Mouse (Mus musculus) liver, embryonic 13.5 days (tissue): Measurements from ENCODE around the gene Igf2bp3. TPM values are rescaled to one million over a fixed set of nuclear protein-coding genes. Genes with fewer than 3 reads are reported as not detected.

ENCODE experiments used
- ATAC-seq: fragments of 200-750 bp; cut with Nextera tagmentation; 2 replicates; pipeline ENCODE4 v1.8.0; 2017; ENCODE audit warnings: low read depth, mild to moderate bottlenecking, moderate number of reproducible peaks, moderate library complexity
- DNase-seq: peaks from one replicate; pipeline ENCODE4 v3.0.0; 2022
- H3K27ac ChIP-seq: fragments of 300-500 bp; sonication (generic); 2 replicates; pipeline ENCODE4 v1.5.1; 2015; ENCODE audit warnings: moderate library complexity, mild to moderate bottlenecking, inconsistent platforms
- H3K27me3 ChIP-seq: fragments of 300-500 bp; sonication (generic); 2 replicates; pipeline ENCODE4 v1.6.1; 2015; ENCODE audit warnings: mild to moderate bottlenecking, inconsistent platforms
- H3K36me3 ChIP-seq: fragments of 300-500 bp; sonication (generic); 2 replicates; pipeline ENCODE4 v1.6.1; 2015; ENCODE audit warnings: mild to moderate bottlenecking, inconsistent platforms
- H3K4me1 ChIP-seq: fragments of 300-500 bp; sonication (generic); replicated peaks from 2 replicates; pipeline ENCODE4 v1.6.1; 2015; ENCODE audit warnings: inconsistent platforms
- H3K4me2 ChIP-seq: fragments of 300-500 bp; sonication (generic); 2 replicates; pipeline ENCODE4 v1.6.1; 2015; ENCODE audit warnings: inconsistent platforms, mild to moderate bottlenecking, moderate library complexity
- H3K4me3 ChIP-seq: fragments of 300-500 bp; sonication (generic); replicated peaks from 2 replicates; pipeline ENCODE4 v1.5.1; 2015; ENCODE audit warnings: mild to moderate bottlenecking, inconsistent platforms
- H3K9ac ChIP-seq: fragments of 300-500 bp; sonication (generic); 2 replicates; pipeline ENCODE4 v1.6.1; 2015; ENCODE audit warnings: mild to moderate bottlenecking, inconsistent platforms
- H3K9me3 ChIP-seq: fragments of 300-500 bp; sonication (generic); replicated peaks from 2 replicates; pipeline ENCODE4 v1.6.1; 2016; ENCODE audit warnings: inconsistent platforms
- WGBS: fragments of 180-500 bp; shearing (Covaris S2); methylation state at CpG from one replicate; pipeline ENCODE4 v1.1.7; 2015; ENCODE audit not compliant: insufficient replicate concordance; 5-methylcytosine and 5-hydroxymethylcytosine counted together
- polyA plus RNA-seq: library from polyadenylated mRNA; unstranded; fragments of >200 nt; fragmentation: Nextera tagmentation; extraction: Ambion mirVana; gene quantifications from 2 replicates; pipeline ENCODE4 v1.2.1, GENCODE M21; 2015

Gene Igf2bp3
- polyA plus RNA-seq, 1 experiment from 2014 or later, result 21.4 TPM

GRCm38 (mm10) chr6:49097596-49098110 is 117.1 kb downstream of the Igf2bp3 start:
- DNase-seq (no peak), ATAC-seq (no peak)
- Histone ChIP-seq H3K4me3 (no peak overlapping the region), H3K27ac (no peak overlapping the region; the same call in 1 of the 2 replicates), H3K9ac (no peak overlapping the region), H3K4me2 (no peak overlapping the region), H3K4me1 (peaks cover 16% of the 10 kb centered on the region), H3K9me3 (no peaks in the 10 kb centered on the region), H3K27me3 (no peaks in the 10 kb centered on the region), H3K36me3 (peaks cover 57% of the 10 kb centered on the region)
- 76% methylated on average over 5 of the region's 5 CpGs for WGBS

GRCm38 (mm10) chr6:49096933-49097461 is 117.8 kb downstream of the Igf2bp3 start:
- no peaks in the 10 kb centered on the region for H3K9me3 ChIP-seq
- DNase-seq, result no peak
- 80% methylated on average over 13 of the region's 13 CpGs for WGBS
- H3K27ac ChIP-seq, result no peak overlapping the region
- H3K36me3 ChIP-seq, result peaks cover 55% of the 10 kb centered on the region
- H3K4me3 ChIP-seq, result no peak overlapping the region
- H3K4me1 ChIP-seq, result peaks cover 16% of the 10 kb centered on the region
- H3K4me2 ChIP-seq, result no peak overlapping the region
- H3K27me3 ChIP-seq, result no peaks in the 10 kb centered on the region
- H3K9ac ChIP-seq, result no peak overlapping the region
- no peak for ATAC-seq

GRCm38 (mm10) chr6:49096421-49096820 is 118.3 kb downstream of the Igf2bp3 start:
- no peak overlapping the region for H3K9ac ChIP-seq
- H3K4me2 ChIP-seq, result no peak overlapping the region
- H3K36me3 ChIP-seq, result peaks cover 59% of the 10 kb centered on the region
- no peak overlapping the region for H3K4me3 ChIP-seq
- 81% methylated on average over 7 of the region's 7 CpGs for WGBS
- no peak for DNase-seq
- H3K27ac ChIP-seq, result no peak overlapping the region
- H3K9me3 ChIP-seq, result no peaks in the 10 kb centered on the region
- no peak for ATAC-seq
- no peaks in the 10 kb centered on the region for H3K27me3 ChIP-seq
- H3K4me1 ChIP-seq, result peaks cover 16% of the 10 kb centered on the region

- Histone ChIP-seq H3K27me3 (no peaks in the 10 kb centered on the region), H3K9me3 (no peaks in the 10 kb centered on the region), H3K4me1 (peaks cover 10% of the 10 kb centered on the region), H3K4me3 (no peak overlapping the region), H3K27ac (no peak overlapping the region), H3K36me3 (peaks cover 73% of the 10 kb centered on the region), H3K4me2 (no peak overlapping the region), H3K9ac (no peak overlapping the region)
- DNase-seq (no peak), ATAC-seq (no peak)
- WGBS, result 75% methylated on average over 10 of the region's 10 CpGs
Measured at GRCm38 (mm10) chr6:49094968-49095367, 119.8 kb downstream of the Igf2bp3 start.

- no peak overlapping the region for H3K4me2 ChIP-seq
- DNase-seq (no peak), ATAC-seq (no peak)
- no peak overlapping the region for H3K27ac ChIP-seq
- WGBS, result 86% methylated on average over 4 of the region's 4 CpGs
- no peaks in the 10 kb centered on the region for H3K9me3 ChIP-seq
- H3K4me1 ChIP-seq, result peaks cover 4% of the 10 kb centered on the region
- H3K36me3 ChIP-seq, result peaks cover 65% of the 10 kb centered on the region
- no peak overlapping the region for H3K9ac ChIP-seq
- H3K27me3 ChIP-seq, result no peaks in the 10 kb centered on the region
- no peak overlapping the region for H3K4me3 ChIP-seq
Measured at GRCm38 (mm10) chr6:49083008-49083407, 131.7 kb downstream of the Igf2bp3 start.

- H3K4me3 ChIP-seq, result no peak overlapping the region
- H3K9ac ChIP-seq, result no peak overlapping the region
- no peak overlapping the region for H3K27ac ChIP-seq
- DNase-seq, result no peak
- WGBS, result 76% methylated on average over 1 of the region's 1 CpGs
- H3K36me3 ChIP-seq, result peaks cover 36% of the 10 kb centered on the region
- no peak overlapping the region for H3K4me2 ChIP-seq
- H3K27me3 ChIP-seq, result no peaks in the 10 kb centered on the region
- H3K4me1 ChIP-seq, result peaks cover 25% of the 10 kb centered on the region
- no peak for ATAC-seq
- H3K9me3 ChIP-seq, result no peaks in the 10 kb centered on the region
Measured at GRCm38 (mm10) chr6:49079313-49079712, 135.4 kb downstream of the Igf2bp3 start.

GRCm38 (mm10) chr6:49077894-49078293 is 136.9 kb downstream of the Igf2bp3 start:
- Histone ChIP-seq H3K4me3 (no peak overlapping the region), H3K27me3 (no peaks in the 10 kb centered on the region), H3K4me2 (no peak overlapping the region), H3K9me3 (no peaks in the 10 kb centered on the region), H3K9ac (no peak overlapping the region), H3K4me1 (peaks cover 32% of the 10 kb centered on the region), H3K36me3 (peaks cover 22% of the 10 kb centered on the region), H3K27ac (no peak overlapping the region)
- DNase-seq, result no peak
- 60% methylated on average over 2 of the region's 2 CpGs for WGBS
- no peak for ATAC-seq

- Histone ChIP-seq H3K27ac (peak overlapping the region; percentile 71), H3K27me3 (no peaks in the 10 kb centered on the region), H3K4me1 (peaks cover 32% of the 10 kb centered on the region), H3K4me3 (peak overlapping the region; percentile 84), H3K36me3 (0 out of 2 replicates have a peak, but pooled peaks cover 3% of the 10 kb centered on the region), H3K9ac (peak overlapping the region; percentile 88), H3K9me3 (no peaks in the 10 kb centered on the region), H3K4me2 (peak overlapping the region; percentile 89)
- WGBS, result under 1% methylated on average over 19 of the region's 19 CpGs
- DNase-seq, result peak; percentile 23
- ATAC-seq, result peak; percentile 51
Measured at GRCm38 (mm10) chr6:49074117-49074490, 140.7 kb downstream of the Igf2bp3 start.

- peak; percentile 95 for ATAC-seq
Measured at GRCm38 (mm10) chr6:49073304-49074116, 141.2 kb downstream of the Igf2bp3 start, which contains the start of gene Malsu1. TSS of gene Malsu1 (plus strand) at chr6:49073795.

GRCm38 (mm10) chr6:49068361-49068760 is 146.4 kb downstream of the Igf2bp3 start:
- no peaks in the 10 kb centered on the region for H3K36me3 ChIP-seq
- no peak overlapping the region for H3K4me3 ChIP-seq
- H3K9ac ChIP-seq, result no peak overlapping the region
- H3K27ac ChIP-seq, result no peak overlapping the region
- DNase-seq (no peak), ATAC-seq (no peak)
- no peaks in the 10 kb centered on the region for H3K27me3 ChIP-seq
- 23% methylated on average over 4 of the region's 4 CpGs for WGBS
- no peak overlapping the region for H3K4me2 ChIP-seq
- no peaks in the 10 kb centered on the region for H3K9me3 ChIP-seq
- peaks cover 4% of the 10 kb centered on the region; the same call in 1 of the 2 replicates for H3K4me1 ChIP-seq

More at GRCm38 (mm10) chr6:49073304-49074116, 141.2 kb downstream of the Igf2bp3 start, which contains the start of gene Malsu1:
- peak within 1 kb of the TSS; percentile 71 for H3K27ac ChIP-seq
- H3K4me3 ChIP-seq, result peak within 1 kb of the TSS; percentile 84
- H3K9me3 ChIP-seq, result no peaks in the 10 kb centered on the region
- 0 out of 2 replicates have a peak, but pooled peaks cover 1% of the 10 kb centered on the region for H3K36me3 ChIP-seq
- no peaks in the 10 kb centered on the region for H3K27me3 ChIP-seq
- H3K9ac ChIP-seq, result peak within 1 kb of the TSS; percentile 88
- DNase-seq, result peak; percentile 87
- H3K4me1 ChIP-seq, result peaks cover 29% of the 10 kb centered on the region
- peak within 1 kb of the TSS; percentile 89 for H3K4me2 ChIP-seq
- under 1% methylated on average over 49 of the region's 49 CpGs for WGBS
